Mouse (Mus musculus) MEL-GATA-1-ER (cell line): ENCODE data around the gene Tmem114.
A peak's percentile ranks its signal among the peaks of the same experiment; 100 is the strongest.

ENCODE experiments used
- DNase-seq: peaks from one replicate; pipeline ENCODE4 v3.0.0-alpha.2; 2012; ENCODE audit warnings: low read depth; ENCODE audit errors: extremely low read depth

The Tmem114 gene

GRCm38 (mm10) chr16:8424971-8425330 is at the start of gene Tmem114:
TSS of gene Tmem114 (minus strand) at chr16:8425136.
- no peak for DNase-seq

GRCm38 (mm10) chr16:8470603-8471481 is 45.9 kb upstream of the Tmem114 start, which contains the start of gene Mettl22:
TSS of gene Mettl22 (plus strand) at chr16:8470788.
- DNase-seq = peak; percentile 76

- DNase-seq = no peak
These were observed 45.2 kb upstream of the Tmem114 start for GRCm38 (mm10) chr16:8470132-8470531.

GRCm38 (mm10) chr16:8459098-8459497 is 34.2 kb upstream of the Tmem114 start:
- peak; percentile 52 for DNase-seq

- DNase-seq = no peak
These were observed 33.5 kb upstream of the Tmem114 start for GRCm38 (mm10) chr16:8458391-8458790.

- DNase-seq = peak; percentile 85
These were observed 30.3 kb upstream of the Tmem114 start for GRCm38 (mm10) chr16:8455221-8455620.

GRCm38 (mm10) chr16:8453301-8453700 is 28.4 kb upstream of the Tmem114 start:
- DNase-seq = no peak

- no peak for DNase-seq
These were observed 21.3 kb upstream of the Tmem114 start for GRCm38 (mm10) chr16:8446256-8446655.

GRCm38 (mm10) chr16:8444911-8445310 is 20.0 kb upstream of the Tmem114 start:
- DNase-seq = no peak

GRCm38 (mm10) chr16:8432616-8433015 is 7.7 kb upstream of the Tmem114 start:
- DNase-seq = no peak

- no peak for DNase-seq
These were observed 4.6 kb upstream of the Tmem114 start for GRCm38 (mm10) chr16:8429531-8429930.

GRCm38 (mm10) chr16:8425736-8426135 is 800 bp upstream of the Tmem114 start:
- no peak for DNase-seq

- DNase-seq = no peak
These were observed 570 bp downstream of the Tmem114 start for GRCm38 (mm10) chr16:8424161-8424970.

GRCm38 (mm10) chr16:8423626-8424114 is 1.3 kb downstream of the Tmem114 start:
- no peak for DNase-seq

GRCm38 (mm10) chr16:8420842-8421241 is 4.1 kb downstream of the Tmem114 start:
- DNase-seq = no peak

- no peak for DNase-seq
These were observed 4.6 kb downstream of the Tmem114 start for GRCm38 (mm10) chr16:8420381-8420780.

- DNase-seq = no peak
These were observed 5.3 kb downstream of the Tmem114 start for GRCm38 (mm10) chr16:8419666-8420065.

GRCm38 (mm10) chr16:8418126-8418525 is 6.8 kb downstream of the Tmem114 start:
- no peak for DNase-seq

- no peak for DNase-seq
These were observed 7.8 kb downstream of the Tmem114 start for GRCm38 (mm10) chr16:8417011-8417720.

- no peak for DNase-seq
These were observed 8.9 kb downstream of the Tmem114 start for GRCm38 (mm10) chr16:8415996-8416395.

GRCm38 (mm10) chr16:8413441-8413840 is 11.5 kb downstream of the Tmem114 start:
- no peak for DNase-seq
